Mouse (Mus musculus): ENCODE data around the gene Ferd3l. TPM values are rescaled to one million over a fixed set of nuclear protein-coding genes. Genes with fewer than 3 reads are reported as not detected.

The Ferd3l gene
- 0.57 TPM for polyA plus RNA-seq (2015; fragmentation: Illumina TruSeq; extraction: RNeasy Lipid Tissue Mini Kit (QIAGEN cat#74804); ENCODE audit: low read depth, low replicate concordance)

GRCm38 (mm10) chr12:33928331-33929192, at the start of gene Ferd3l:
Ferd3l (plus strand) TSS chr12:33928425.

GRCm38 (mm10) chr12:33957400-33958240, 29.4 kb downstream of the Ferd3l start, which contains the start of gene Twist1:
Twist1 (plus strand) TSS chr12:33957671.

Other genes starting within 250 kb of the Ferd3l start
- 0.83 TPM for gene Twist1, start 29.2 kb downstream of the Ferd3l start, polyA plus RNA-seq (2015; fragmentation: Illumina TruSeq; extraction: RNeasy Lipid Tissue Mini Kit (QIAGEN cat#74804); ENCODE audit: low read depth, low replicate concordance)